Mouse (Mus musculus): ENCODE measurements around the gene Plekhs1.

The Plekhs1 gene

GRCm38 (mm10) chr19:56461522-56462101, at the start of gene Plekhs1:
Gene Plekhs1 (plus strand): TSS chr19:56461640.
- no peak for DNase-seq

- DNase-seq, result no peak
Observed at GRCm38 (mm10) chr19:56418404-56418803, 43.0 kb upstream of the Plekhs1 start.

GRCm38 (mm10) chr19:56419452-56419851, 42.0 kb upstream of the Plekhs1 start:
- no peak for DNase-seq

GRCm38 (mm10) chr19:56420345-56420744, 41.1 kb upstream of the Plekhs1 start:
- no peak for DNase-seq

DNA sequence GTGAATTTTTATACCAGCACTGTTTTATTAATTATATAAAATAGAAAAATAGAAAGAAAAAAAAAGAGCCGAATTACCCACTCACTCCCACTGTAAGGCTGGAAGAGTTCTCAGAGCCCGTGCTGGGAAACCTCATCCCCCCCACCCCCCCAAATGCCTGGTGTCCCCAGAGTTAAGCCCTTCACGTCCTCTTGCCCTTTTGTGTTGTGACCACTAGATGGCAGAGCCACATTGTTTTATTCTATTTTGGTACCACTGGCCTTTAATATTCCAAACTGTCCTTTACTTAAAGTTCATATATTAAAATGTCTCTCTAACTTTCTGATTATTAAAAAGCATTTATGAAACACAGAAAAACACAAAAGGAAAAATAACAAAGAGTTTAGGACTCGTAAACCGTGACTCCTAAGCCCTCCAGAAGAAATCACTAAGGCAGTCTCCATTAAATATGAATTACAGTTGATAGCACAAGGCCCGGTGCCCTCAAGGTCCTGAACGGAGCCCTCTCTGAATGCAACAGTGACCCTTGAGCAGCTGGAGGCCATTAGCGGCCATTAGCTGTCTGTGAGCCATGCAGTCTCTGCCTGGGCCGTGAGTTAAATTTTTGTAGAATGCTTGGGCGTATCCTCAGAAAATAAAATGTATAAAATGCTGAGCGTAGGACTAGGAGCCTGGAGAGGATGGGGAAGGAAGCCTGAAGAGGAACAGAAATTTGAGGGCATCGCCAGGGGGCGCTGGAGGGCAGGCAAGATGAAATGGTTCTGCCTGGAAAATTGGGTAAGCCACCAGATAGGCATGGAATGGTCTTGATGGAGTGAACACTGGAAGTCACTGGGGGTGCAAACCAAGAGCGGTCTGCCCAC, 38.7 kb upstream of the Plekhs1 start:
- DNase-seq, result peak; percentile 75

DNA sequence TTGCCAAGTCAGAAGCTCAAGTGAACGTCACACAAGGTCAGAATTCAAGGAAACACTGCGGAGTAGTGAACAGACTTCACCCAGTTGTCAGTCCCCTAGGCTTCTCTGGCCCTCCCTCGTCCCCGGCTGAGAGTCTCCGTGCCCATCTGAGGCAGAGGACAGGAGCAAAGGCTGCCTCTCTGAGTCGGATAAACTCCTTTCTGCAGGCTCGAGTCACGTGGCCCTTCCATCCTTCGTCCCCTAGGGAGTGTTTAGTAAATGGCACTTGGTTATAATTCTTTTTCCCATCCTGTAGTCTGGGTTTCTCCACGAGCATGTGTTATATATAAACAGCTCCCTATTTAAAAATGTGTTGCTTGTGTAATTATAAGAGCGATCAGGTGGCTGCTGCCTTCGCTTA, 38.1 kb upstream of the Plekhs1 start:
- DNase-seq, result no peak

DNA sequence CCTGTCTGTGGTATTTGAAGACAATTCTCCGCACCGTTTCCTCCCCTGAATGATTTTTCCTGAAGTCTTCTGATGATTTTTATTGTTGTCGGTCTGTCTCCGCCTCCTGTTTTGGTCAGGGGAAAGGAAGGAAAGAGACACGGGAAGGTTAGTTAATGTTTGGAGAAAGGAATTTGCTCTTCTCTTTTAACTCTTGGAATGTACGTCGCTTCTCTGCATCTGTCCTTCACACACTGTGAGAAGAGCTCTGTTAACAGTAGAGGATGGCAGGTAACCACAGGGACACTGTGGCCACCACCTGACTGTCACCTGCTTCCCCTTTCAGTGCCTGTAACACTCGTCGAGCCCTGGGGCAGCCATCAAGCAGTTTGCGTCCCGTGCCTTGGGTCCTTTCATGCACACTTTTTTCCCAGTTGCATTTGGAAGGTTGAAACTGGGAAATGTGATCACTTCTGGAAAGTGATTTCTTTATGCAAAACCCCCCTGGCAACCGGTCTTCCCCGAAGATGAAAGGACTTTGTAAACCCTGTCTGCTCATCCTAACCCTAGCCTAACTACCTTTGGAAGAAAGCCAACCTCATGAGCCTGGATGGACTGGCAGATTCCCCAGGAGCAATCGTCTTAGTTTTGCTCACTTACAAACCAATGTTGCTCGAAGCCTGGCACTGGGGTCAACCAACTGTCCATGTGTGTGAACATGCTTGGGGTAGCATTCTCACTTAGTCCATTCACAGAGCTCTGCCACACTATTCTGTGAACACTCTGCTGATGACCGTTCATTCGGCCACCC, 36.6 kb upstream of the Plekhs1 start:
- DNase-seq, result no peak

DNA sequence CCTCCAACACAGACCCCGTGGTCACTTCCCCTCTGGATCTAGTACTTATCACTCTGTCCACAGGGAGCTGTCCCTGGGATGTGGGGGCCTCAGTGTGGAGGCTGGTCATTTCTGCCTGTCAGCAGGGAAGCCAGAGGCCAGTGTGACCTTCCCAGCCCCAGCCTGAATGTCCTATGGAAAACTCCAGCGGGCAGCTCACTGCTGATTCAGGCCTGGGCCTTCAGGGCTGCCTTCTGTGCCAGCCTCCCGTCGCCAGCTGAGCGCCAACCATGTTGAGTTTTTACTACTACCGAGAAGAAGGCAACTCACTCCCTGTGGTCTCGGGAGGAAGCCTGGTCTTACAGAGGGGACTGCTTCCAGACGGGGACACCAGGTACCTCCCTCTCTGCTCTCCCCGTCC, 35.9 kb upstream of the Plekhs1 start:
- DNase-seq, result no peak

- DNase-seq, result no peak
Observed at GRCm38 (mm10) chr19:56430369-56430768, 31.1 kb upstream of the Plekhs1 start.

DNA sequence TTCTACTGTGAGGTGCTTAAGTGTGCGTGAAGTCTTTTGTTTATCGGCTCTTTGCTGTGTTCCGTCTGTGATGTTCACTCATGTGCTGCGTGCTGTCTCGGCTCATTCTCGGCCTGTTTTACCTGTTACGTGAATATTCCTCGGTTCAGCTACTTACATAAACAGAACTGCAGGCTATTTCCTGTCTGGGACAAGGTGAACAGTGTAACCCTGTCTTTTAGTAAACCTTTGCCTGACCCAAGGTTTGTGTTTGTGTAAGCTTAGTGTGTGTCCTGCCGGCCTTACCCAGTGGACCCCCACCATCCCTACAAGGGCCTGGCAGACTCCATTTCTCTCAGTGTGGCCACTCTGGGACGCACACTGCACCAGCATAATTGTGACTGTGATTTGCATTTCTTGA, 28.7 kb upstream of the Plekhs1 start:
- DNase-seq, result no peak

GRCm38 (mm10) chr19:56433581-56433980, 27.9 kb upstream of the Plekhs1 start:
- DNase-seq, result no peak

DNA sequence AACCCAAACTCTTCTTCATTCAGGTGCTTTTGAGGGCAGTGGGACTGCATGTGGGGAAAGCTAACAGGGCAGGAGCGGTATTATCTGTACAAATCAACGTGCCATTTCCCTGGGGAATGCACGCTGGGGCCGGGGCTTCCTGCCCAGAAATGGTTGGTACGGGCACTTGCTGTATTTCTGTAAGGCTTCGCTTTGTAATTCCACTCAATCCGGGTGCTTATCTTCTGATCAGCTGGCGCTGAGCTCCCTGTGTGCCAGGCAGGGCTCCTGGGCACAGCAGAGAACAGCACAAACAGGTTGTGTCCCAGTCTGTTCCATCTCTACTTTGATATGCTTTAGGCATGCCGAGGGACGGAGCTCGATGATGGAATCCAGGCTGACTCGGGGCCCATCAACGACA, 25.1 kb upstream of the Plekhs1 start:
- peak; percentile 32 for DNase-seq

DNA sequence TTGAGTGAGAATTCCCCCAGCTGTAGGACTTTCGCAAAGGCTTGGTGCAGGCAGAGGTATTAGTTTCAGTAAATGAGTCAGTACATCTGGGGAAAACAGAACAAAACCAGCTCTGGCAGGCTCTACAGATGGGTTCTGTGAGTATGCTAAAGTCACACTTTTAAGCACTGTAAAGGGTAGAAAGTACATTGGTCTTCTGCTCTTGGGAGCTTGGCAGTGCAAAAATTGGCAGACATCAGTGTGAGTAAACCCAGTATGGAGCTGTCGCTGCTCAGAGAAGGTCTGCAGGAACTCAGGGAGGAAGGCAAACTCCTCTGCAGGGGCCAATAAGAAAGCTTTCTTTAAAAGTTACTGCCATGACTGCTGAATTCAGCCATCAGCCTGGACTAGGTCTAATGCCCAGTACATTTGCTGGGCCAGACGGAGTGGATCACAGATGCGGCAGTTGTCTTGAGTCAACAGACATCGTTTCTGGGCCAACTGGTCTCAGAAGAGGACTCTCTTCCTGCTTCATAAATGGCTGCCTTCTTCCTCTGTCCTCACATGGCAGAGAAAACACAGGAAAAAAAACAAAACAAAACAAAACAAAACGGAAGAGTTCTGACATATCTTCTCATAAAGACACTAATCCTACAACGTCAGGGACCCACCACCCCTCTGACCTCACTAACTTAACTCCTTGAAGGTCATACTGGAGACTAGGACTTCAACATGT, 22.9 kb upstream of the Plekhs1 start:
- no peak for DNase-seq

- DNase-seq, result no peak
Observed at GRCm38 (mm10) chr19:56439072-56439434, 22.4 kb upstream of the Plekhs1 start.

GRCm38 (mm10) chr19:56443445-56443844, 18.0 kb upstream of the Plekhs1 start:
- no peak for DNase-seq

- no peak for DNase-seq
Observed at GRCm38 (mm10) chr19:56448784-56449183, 12.7 kb upstream of the Plekhs1 start.

DNA sequence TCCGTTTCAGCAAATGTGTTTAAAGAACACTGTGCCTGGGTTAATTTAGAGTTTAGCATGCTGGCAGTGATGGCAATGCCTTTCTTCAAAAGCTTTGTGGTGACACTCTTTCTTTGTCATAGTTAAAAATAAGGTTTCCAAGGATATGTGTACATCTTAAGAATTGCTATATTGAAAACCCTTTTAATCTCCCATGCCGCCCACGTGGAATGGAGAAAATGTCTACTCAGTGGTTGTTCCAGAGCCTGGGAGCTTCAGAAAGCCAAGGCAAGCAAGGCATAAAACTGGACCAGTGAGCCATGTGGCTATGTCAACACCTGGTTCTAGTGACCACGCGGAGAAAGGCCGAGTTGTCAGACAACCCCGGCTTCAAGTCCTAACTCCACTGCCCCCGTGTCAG, 11.9 kb upstream of the Plekhs1 start:
- no peak for DNase-seq

DNA sequence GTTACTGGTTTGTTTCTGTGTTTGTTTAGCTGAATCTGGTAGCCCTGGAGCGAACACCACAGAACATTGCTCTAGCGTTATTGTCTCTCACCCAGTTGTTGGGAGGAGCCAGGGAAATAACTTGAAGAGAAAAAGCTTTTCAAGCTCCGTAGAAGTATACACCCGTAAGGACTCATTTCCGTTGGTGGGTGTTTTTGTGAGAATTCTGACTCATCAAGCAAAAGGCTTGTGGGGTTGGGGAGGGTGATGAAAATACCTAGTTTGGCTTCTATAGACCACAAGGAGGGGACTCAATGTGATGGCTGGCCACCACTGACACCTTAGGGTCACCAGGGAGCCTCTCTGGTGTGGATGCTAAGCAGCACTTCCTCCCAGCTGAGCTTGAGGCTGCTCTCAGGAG, 10.5 kb upstream of the Plekhs1 start:
- DNase-seq, result no peak

DNA sequence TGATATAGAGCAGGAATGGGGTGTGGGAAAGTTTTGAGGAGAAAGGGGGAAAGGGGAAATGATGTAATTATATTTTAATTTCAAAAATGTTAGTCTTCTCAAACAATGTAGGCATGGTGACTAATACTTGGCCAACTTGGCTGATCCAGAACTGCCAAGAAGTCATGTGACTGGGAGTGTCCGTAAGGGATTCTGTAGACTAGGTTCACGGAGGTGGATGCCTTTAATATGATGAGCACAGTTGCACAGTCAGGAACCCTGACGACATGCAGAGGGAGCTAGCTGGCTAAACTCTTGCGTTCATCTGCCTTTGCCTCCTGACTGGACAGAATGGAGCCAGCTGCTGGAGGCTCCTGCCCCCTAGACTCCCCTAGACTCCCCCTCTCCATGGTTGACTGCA, 9.6 kb upstream of the Plekhs1 start:
- no peak for DNase-seq

GRCm38 (mm10) chr19:56452421-56452820, 9.0 kb upstream of the Plekhs1 start:
- no peak for DNase-seq

GRCm38 (mm10) chr19:56454862-56455261, 6.6 kb upstream of the Plekhs1 start:
- DNase-seq, result no peak

DNA sequence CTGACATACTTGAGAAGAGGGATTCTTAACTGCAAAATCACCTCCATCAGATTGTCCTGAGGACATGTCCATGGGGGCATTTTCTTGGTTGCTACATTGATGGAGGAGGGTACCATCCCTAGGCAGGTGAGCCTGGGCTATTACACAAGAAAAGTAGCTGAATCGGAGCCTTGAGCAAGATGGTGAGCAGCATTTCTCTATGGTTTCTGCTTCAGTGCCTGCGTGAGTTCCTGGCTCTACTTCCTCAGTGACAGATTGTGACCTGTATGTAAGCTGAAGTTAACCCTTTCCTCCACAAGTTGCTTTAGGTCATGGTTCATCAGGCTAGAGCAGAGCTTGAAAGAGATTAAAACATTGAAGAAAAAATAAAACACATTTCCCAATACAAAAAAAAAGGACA, 6.1 kb upstream of the Plekhs1 start:
- DNase-seq, result peak; percentile 71

DNA sequence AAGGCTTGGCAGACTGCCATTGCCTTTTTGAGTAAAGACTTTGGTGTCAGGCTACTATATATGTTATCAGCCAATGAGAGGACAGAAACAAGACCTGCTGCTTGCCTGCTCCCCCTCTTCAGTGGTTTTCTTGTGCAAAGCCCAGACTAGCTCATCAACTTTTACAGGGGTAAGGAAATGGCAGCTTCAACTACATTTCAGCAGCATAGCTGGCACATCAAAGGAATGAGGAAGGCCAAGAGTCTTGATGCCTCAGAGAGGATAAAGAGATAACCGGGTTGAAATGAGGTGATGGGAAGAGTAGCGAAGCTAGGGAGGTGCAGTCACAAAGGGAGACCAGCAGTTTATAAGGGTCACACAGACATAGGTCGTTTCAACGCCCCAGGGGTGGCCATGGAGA, 3.9 kb upstream of the Plekhs1 start:
- DNase-seq, result no peak
